Mouse (Mus musculus) hindbrain, embryonic 14.5 days (tissue): Measurements from ENCODE around the gene Myh10. TPM values are rescaled to one million over a fixed set of nuclear protein-coding genes. Genes with fewer than 3 reads are reported as not detected.

Source experiments
- ATAC-seq: fragments of 200-750 bp; cut with Nextera tagmentation; 2 replicates; pipeline ENCODE4 v1.8.0; 2017; ENCODE audit warnings: moderate number of reproducible peaks, mild to moderate bottlenecking, moderate TSS enrichment, moderate library complexity; ENCODE audit not compliant: low FRiP score
- DNase-seq: peaks from one replicate; pipeline ENCODE4 v3.0.0-alpha.2; 2015; ENCODE audit warnings: low spot score
- H3K27ac ChIP-seq: fragments of 300-500 bp; sonication (generic); 2 replicates; pipeline ENCODE4 v1.5.1; 2014; ENCODE audit warnings: mild to moderate bottlenecking, moderate library complexity
- H3K27me3 ChIP-seq: fragments of 300-500 bp; sonication (generic); 2 replicates; pipeline ENCODE4 v1.6.1; 2014; ENCODE audit warnings: mild to moderate bottlenecking, low read length, mixed read lengths; ENCODE audit not compliant: control insufficient read depth, insufficient read depth
- H3K36me3 ChIP-seq: fragments of 300-500 bp; sonication (generic); replicated peaks from 2 replicates; pipeline ENCODE4 v1.6.1; 2014; ENCODE audit not compliant: control insufficient read depth, insufficient read depth
- H3K4me1 ChIP-seq: fragments of 300-500 bp; sonication (generic); replicated peaks from 2 replicates; pipeline ENCODE4 v1.6.1; 2014; ENCODE audit warnings: antibody characterized with exemption, low read length, mixed read lengths; ENCODE audit not compliant: control insufficient read depth, insufficient read depth
- H3K4me2 ChIP-seq: fragments of 300-500 bp; sonication (generic); replicated peaks from 2 replicates; pipeline ENCODE4 v1.6.1; 2014; ENCODE audit warnings: mild to moderate bottlenecking, moderate library complexity
- H3K4me3 ChIP-seq: fragments of 300-500 bp; sonication (generic); replicated peaks from 2 replicates; pipeline ENCODE4 v1.5.1; 2014; ENCODE audit warnings: mild to moderate bottlenecking, low read length
- H3K9ac ChIP-seq: fragments of 300-500 bp; sonication (generic); 2 replicates; pipeline ENCODE4 v1.6.1; 2014
- H3K9me3 ChIP-seq: fragments of 300-500 bp; sonication (generic); 2 replicates; pipeline ENCODE4 v1.6.1; 2016; ENCODE audit warnings: low read length; ENCODE audit not compliant: control insufficient read depth
- WGBS: fragments of 180-500 bp; shearing (Covaris S2); extraction: QIAGEN DNeasy Blood & Tissue Kit; methylation state at CpG from one replicate; pipeline ENCODE4 v1.1.7; 2014; 5-methylcytosine and 5-hydroxymethylcytosine counted together
- polyA plus RNA-seq: library from polyadenylated mRNA; unstranded; fragments of >200 nt; fragmentation: Nextera tagmentation; extraction: Ambion mirVana; gene quantifications from 2 replicates; pipeline ENCODE4 v1.2.1, GENCODE M21; 2014

Myh10 gene
- polyA plus RNA-seq, 1 experiment from 2014 or later, result 95.3 TPM

GRCm38 (mm10) chr11:68777933-68778332 is 86.6 kb downstream of the Myh10 start:
- Histone ChIP-seq H3K27me3 (no peaks in the 10 kb centered on the region), H3K36me3 (peaks cover 68% of the 10 kb centered on the region), H3K9ac (no peak overlapping the region), H3K4me1 (no peaks in the 10 kb centered on the region), H3K4me3 (no peak overlapping the region), H3K27ac (no peak overlapping the region), H3K9me3 (no peaks in the 10 kb centered on the region), H3K4me2 (no peak overlapping the region)
- 80% methylated on average over 11 of the region's 11 CpGs for WGBS
- ATAC-seq, result no peak
- no peak for DNase-seq

GRCm38 (mm10) chr11:68778855-68779254 is 87.5 kb downstream of the Myh10 start:
- ATAC-seq, result no peak
- Histone ChIP-seq H3K4me3 (no peak overlapping the region), H3K4me2 (no peak overlapping the region), H3K27ac (no peak overlapping the region), H3K36me3 (peaks cover 68% of the 10 kb centered on the region), H3K4me1 (no peaks in the 10 kb centered on the region), H3K9ac (no peak overlapping the region), H3K9me3 (no peaks in the 10 kb centered on the region), H3K27me3 (no peaks in the 10 kb centered on the region)
- DNase-seq, result no peak

GRCm38 (mm10) chr11:68779735-68780465 is 88.5 kb downstream of the Myh10 start:
- DNase-seq (no peak), ATAC-seq (no peak)
- Histone ChIP-seq H3K27ac (no peak overlapping the region), H3K4me1 (no peaks in the 10 kb centered on the region), H3K4me3 (no peak overlapping the region), H3K27me3 (no peaks in the 10 kb centered on the region), H3K9ac (no peak overlapping the region), H3K4me2 (no peak overlapping the region), H3K9me3 (no peaks in the 10 kb centered on the region), H3K36me3 (peaks cover 68% of the 10 kb centered on the region)
- WGBS, result 89% methylated on average over 10 of the region's 10 CpGs

GRCm38 (mm10) chr11:68780466-68781114 is 89.2 kb downstream of the Myh10 start:
- ATAC-seq, result no peak
- Histone ChIP-seq H3K4me1 (no peaks in the 10 kb centered on the region), H3K9ac (no peak overlapping the region), H3K36me3 (peaks cover 69% of the 10 kb centered on the region), H3K4me2 (no peak overlapping the region), H3K4me3 (no peak overlapping the region), H3K27me3 (no peaks in the 10 kb centered on the region), H3K27ac (no peak overlapping the region), H3K9me3 (no peaks in the 10 kb centered on the region)
- WGBS, result 92% methylated on average over 14 of the region's 14 CpGs
- DNase-seq, result no peak

- Histone ChIP-seq H3K4me2 (no peak overlapping the region), H3K4me3 (no peak overlapping the region), H3K27ac (no peak overlapping the region), H3K9ac (no peak overlapping the region), H3K9me3 (no peaks in the 10 kb centered on the region), H3K27me3 (no peaks in the 10 kb centered on the region), H3K4me1 (no peaks in the 10 kb centered on the region), H3K36me3 (peaks cover 77% of the 10 kb centered on the region)
- DNase-seq, result no peak
- no peak for ATAC-seq
- 94% methylated on average over 9 of the region's 9 CpGs for WGBS
Observed at GRCm38 (mm10) chr11:68782336-68782735, 91.0 kb downstream of the Myh10 start.

- H3K27ac ChIP-seq, result no peak overlapping the region
- WGBS, result 84% methylated on average over 8 of the region's 8 CpGs
- H3K27me3 ChIP-seq, result no peaks in the 10 kb centered on the region
- no peak overlapping the region for H3K4me2 ChIP-seq
- H3K4me1 ChIP-seq, result no peaks in the 10 kb centered on the region
- no peak overlapping the region for H3K9ac ChIP-seq
- ATAC-seq (no peak), DNase-seq (no peak)
- peaks cover 100% of the 10 kb centered on the region for H3K36me3 ChIP-seq
- H3K4me3 ChIP-seq, result no peak overlapping the region
- no peaks in the 10 kb centered on the region for H3K9me3 ChIP-seq
Observed at GRCm38 (mm10) chr11:68785813-68786212, 94.5 kb downstream of the Myh10 start.

- Histone ChIP-seq H3K9me3 (no peaks in the 10 kb centered on the region), H3K4me3 (no peak overlapping the region), H3K4me2 (no peak overlapping the region), H3K9ac (no peak overlapping the region), H3K27me3 (no peaks in the 10 kb centered on the region), H3K4me1 (no peaks in the 10 kb centered on the region), H3K36me3 (peaks cover 100% of the 10 kb centered on the region), H3K27ac (no peak overlapping the region)
- DNase-seq (no peak), ATAC-seq (no peak)
- WGBS, result 89% methylated on average over 9 of the region's 9 CpGs
Observed at GRCm38 (mm10) chr11:68787222-68787621, 95.9 kb downstream of the Myh10 start.

- peaks cover 100% of the 10 kb centered on the region for H3K36me3 ChIP-seq
- DNase-seq (no peak), ATAC-seq (no peak)
- no peaks in the 10 kb centered on the region for H3K4me1 ChIP-seq
- H3K9ac ChIP-seq, result no peak overlapping the region
- no peaks in the 10 kb centered on the region for H3K9me3 ChIP-seq
- H3K27me3 ChIP-seq, result no peaks in the 10 kb centered on the region
- 89% methylated on average over 10 of the region's 10 CpGs for WGBS
- no peak overlapping the region for H3K27ac ChIP-seq
- no peak overlapping the region for H3K4me2 ChIP-seq
- no peak overlapping the region for H3K4me3 ChIP-seq
Observed at GRCm38 (mm10) chr11:68790720-68791119, 99.4 kb downstream of the Myh10 start.

- no peaks in the 10 kb centered on the region for H3K4me1 ChIP-seq
- DNase-seq, result no peak
- H3K36me3 ChIP-seq, result peaks cover 99% of the 10 kb centered on the region
- WGBS, result 94% methylated on average over 9 of the region's 9 CpGs
- no peaks in the 10 kb centered on the region for H3K27me3 ChIP-seq
- no peaks in the 10 kb centered on the region for H3K9me3 ChIP-seq
- no peak overlapping the region for H3K27ac ChIP-seq
- H3K4me2 ChIP-seq, result no peak overlapping the region
- no peak for ATAC-seq
- no peak overlapping the region for H3K9ac ChIP-seq
- H3K4me3 ChIP-seq, result no peak overlapping the region
Observed at GRCm38 (mm10) chr11:68791794-68792193, 100.4 kb downstream of the Myh10 start.
